Mouse (Mus musculus) kidney, postnatal 0 days (tissue): ENCODE data around the gene Cmc2. TPM values are rescaled to one million over a fixed set of nuclear protein-coding genes. Genes with fewer than 3 reads are reported as not detected.

ENCODE experiments used
- ATAC-seq: fragments of 200-750 bp; cut with Nextera tagmentation; replicated peaks from 2 replicates; pipeline ENCODE4 v1.8.0; 2017; ENCODE audit warnings: low read depth, moderate number of reproducible peaks, moderate TSS enrichment, moderate library complexity; ENCODE audit not compliant: low FRiP score
- DNase-seq: peaks from one replicate; pipeline ENCODE4 v3.0.0-alpha.2; 2016; ENCODE audit warnings: low spot score
- H3K27ac ChIP-seq: fragments of 300-500 bp; sonication (generic); 2 replicates; pipeline ENCODE4 v1.5.1; 2014; ENCODE audit warnings: mild to moderate bottlenecking
- H3K27me3 ChIP-seq: fragments of 300-500 bp; sonication (generic); 2 replicates; pipeline ENCODE4 v1.6.1; 2014; ENCODE audit warnings: low read length, mixed read lengths; ENCODE audit not compliant: insufficient read depth
- H3K36me3 ChIP-seq: fragments of 300-500 bp; sonication (generic); 2 replicates; pipeline ENCODE4 v1.6.1; 2014; ENCODE audit warnings: low read length, mixed read lengths; ENCODE audit not compliant: insufficient read depth
- H3K4me1 ChIP-seq: fragments of 300-500 bp; sonication (generic); replicated peaks from 2 replicates; pipeline ENCODE4 v1.6.1; 2014; ENCODE audit warnings: antibody characterized with exemption, low read length, mixed read lengths; ENCODE audit not compliant: insufficient read depth
- H3K4me2 ChIP-seq: fragments of 300-500 bp; sonication (generic); 2 replicates; pipeline ENCODE4 v1.6.1; 2014; ENCODE audit warnings: mild to moderate bottlenecking, low read length, moderate library complexity, mixed read lengths
- H3K4me3 ChIP-seq: fragments of 300-500 bp; sonication (generic); replicated peaks from 2 replicates; pipeline ENCODE4 v1.5.1; 2014; ENCODE audit warnings: low read depth, low read length
- H3K9ac ChIP-seq: fragments of 300-500 bp; sonication (generic); 2 replicates; pipeline ENCODE4 v1.6.1; 2014; ENCODE audit warnings: low read depth, low read length
- H3K9me3 ChIP-seq: fragments of 300-500 bp; sonication (generic); replicated peaks from 2 replicates; pipeline ENCODE4 v1.6.1; 2016; ENCODE audit warnings: low read length, inconsistent platforms, mixed read lengths
- CTCF ChIP-seq: IDR thresholded peaks from 2 replicates; pipeline ENCODE4 v1.5.1; 2016; ENCODE audit warnings: antibody characterized with exemption, low read depth, mild to moderate bottlenecking, moderate library complexity
- WGBS: fragments of 180-500 bp; shearing (Covaris S2); extraction: QIAGEN DNeasy Blood & Tissue Kit; methylation state at CpG from one replicate; pipeline ENCODE4 v1.1.7; 2014; 5-methylcytosine and 5-hydroxymethylcytosine counted together
- polyA plus RNA-seq: library from polyadenylated mRNA; unstranded; fragments of >200 nt; fragmentation: Nextera tagmentation; extraction: Ambion mirVana; gene quantifications from 2 replicates; pipeline ENCODE4 v1.2.1, GENCODE M21; 2015

The Cmc2 gene
- polyA plus RNA-seq, 1 experiment from 2014 or later = 100 TPM

- Histone ChIP-seq H3K4me3 (no peak overlapping the region), H3K9ac (no peak overlapping the region), H3K4me1 (0 out of 2 replicates have a peak, but pooled peaks cover 4% of the 10 kb centered on the region), H3K27me3 (no peaks in the 10 kb centered on the region), H3K36me3 (0 out of 2 replicates have a peak, but pooled peaks cover 5% of the 10 kb centered on the region), H3K9me3 (no peaks in the 10 kb centered on the region), H3K4me2 (no peak overlapping the region), H3K27ac (no peak overlapping the region)
- WGBS = 88% methylated on average over 8 of the region's 8 CpGs
- ATAC-seq (no peak), DNase-seq (no peak)
- TF ChIP-seq CTCF = no peak
Measured at GRCm38 (mm10) chr8:116923526-116923925, 2.3 kb upstream of the Cmc2 start.

GRCm38 (mm10) chr8:116922060-116922757 lies 954 bp upstream of the Cmc2 start:
- Histone ChIP-seq H3K4me1 (0 out of 2 replicates have a peak, but pooled peaks cover 4% of the 10 kb centered on the region), H3K27me3 (no peaks in the 10 kb centered on the region), H3K4me3 (peak overlapping the region; percentile 60), H3K27ac (peak overlapping the region; percentile 56; the same call in 1 of the 2 replicates), H3K36me3 (0 out of 2 replicates have a peak, but pooled peaks cover 3% of the 10 kb centered on the region), H3K9ac (peak overlapping the region; percentile 64), H3K4me2 (peak overlapping the region; percentile 74), H3K9me3 (no peaks in the 10 kb centered on the region)
- 22% methylated on average over 17 of the region's 17 CpGs for WGBS
- TF ChIP-seq CTCF = no peak
- DNase-seq (no peak), ATAC-seq (no peak)

GRCm38 (mm10) chr8:116921005-116921336 lies 284 bp downstream of the Cmc2 start:
- H3K4me2 ChIP-seq = peak overlapping the region; percentile 74
- H3K4me1 ChIP-seq = 0 out of 2 replicates have a peak, but pooled peaks cover 4% of the 10 kb centered on the region
- peak; percentile 52; the same call in 1 of the 2 replicates for ATAC-seq
- no peaks in the 10 kb centered on the region for H3K9me3 ChIP-seq
- no peak for DNase-seq
- no peaks in the 10 kb centered on the region for H3K27me3 ChIP-seq
- H3K36me3 ChIP-seq = 0 out of 2 replicates have a peak, but pooled peaks cover 5% of the 10 kb centered on the region
- no peak for TF ChIP-seq CTCF
- peak overlapping the region; percentile 60 for H3K4me3 ChIP-seq
- peak overlapping the region; percentile 64 for H3K9ac ChIP-seq
- H3K27ac ChIP-seq = peak overlapping the region; percentile 75
- under 1% methylated on average over 22 of the region's 22 CpGs for WGBS

GRCm38 (mm10) chr8:116905836-116906235 lies 15.4 kb downstream of the Cmc2 start:
- TF ChIP-seq CTCF = no peak
- Histone ChIP-seq H3K27ac (no peak overlapping the region), H3K4me2 (no peak overlapping the region), H3K9ac (no peak overlapping the region), H3K4me3 (no peak overlapping the region), H3K27me3 (no peaks in the 10 kb centered on the region), H3K36me3 (0 out of 2 replicates have a peak, but pooled peaks cover 4% of the 10 kb centered on the region), H3K4me1 (no peaks in the 10 kb centered on the region), H3K9me3 (no peaks in the 10 kb centered on the region; the same call in 1 of the 2 replicates)
- ATAC-seq = no peak
- no peak for DNase-seq
- 92% methylated on average over 4 of the region's 4 CpGs for WGBS

- no peak overlapping the region for H3K9ac ChIP-seq
- no peaks in the 10 kb centered on the region; the same call in 1 of the 2 replicates for H3K9me3 ChIP-seq
- ATAC-seq (no peak), DNase-seq (no peak)
- no peak for TF ChIP-seq CTCF
- H3K36me3 ChIP-seq = 0 out of 2 replicates have a peak, but pooled peaks cover 4% of the 10 kb centered on the region
- no peaks in the 10 kb centered on the region for H3K27me3 ChIP-seq
- no peaks in the 10 kb centered on the region for H3K4me1 ChIP-seq
- H3K27ac ChIP-seq = no peak overlapping the region
- 88% methylated on average over 4 of the region's 4 CpGs for WGBS
- no peak overlapping the region for H3K4me2 ChIP-seq
- no peak overlapping the region for H3K4me3 ChIP-seq
Measured at GRCm38 (mm10) chr8:116905252-116905651, 16.0 kb downstream of the Cmc2 start.

GRCm38 (mm10) chr8:116904736-116905135 lies 16.5 kb downstream of the Cmc2 start:
- no peak overlapping the region for H3K4me3 ChIP-seq
- ATAC-seq = no peak

More at GRCm38 (mm10) chr8:116904736-116905135, 16.5 kb downstream of the Cmc2 start:
- H3K4me1 ChIP-seq = no peaks in the 10 kb centered on the region
- H3K36me3 ChIP-seq = 0 out of 2 replicates have a peak, but pooled peaks cover 4% of the 10 kb centered on the region
- WGBS = 89% methylated on average over 4 of the region's 4 CpGs
- no peak for TF ChIP-seq CTCF
- no peak overlapping the region for H3K4me2 ChIP-seq
- H3K27me3 ChIP-seq = no peaks in the 10 kb centered on the region
- DNase-seq = no peak
- no peak overlapping the region for H3K9ac ChIP-seq
- H3K9me3 ChIP-seq = no peaks in the 10 kb centered on the region; the same call in 1 of the 2 replicates
- H3K27ac ChIP-seq = no peak overlapping the region
